ENCODE assay signal across 9 mouse cellular contexts in genomic region chr1:177308213-177308872, GRCm38 (mm10). TPM values are rescaled to one million over a fixed set of nuclear protein-coding genes. Genes with fewer than 3 reads are reported as not detected.
A peak's percentile ranks its signal among the peaks of the same experiment; 100 is the strongest.
DNase-seq lines count a peak whose midpoint lies in the region; TF ChIP-seq lines count a peak whose summit lies in the region.
"Had no signal": no experiment of that assay in that cellular context is flagged by ENCODE, and none has a peak within 500 bp of the region (broad histone marks: within the 10 kb centered on the region; RNA-seq: fewer than 3 reads in every experiment).

No protein-coding gene starts in this region.

- H3K9ac ChIP-seq in MEL (ENCODE audit: control insufficient read depth, low read depth, low read length, poor library complexity, severe bottlenecking) = no peak overlapping the region
- H3K9ac ChIP-seq: hindbrain, embryonic 13.5 days had no signal

- H3K79me2 ChIP-seq in MEL (ENCODE audit: control insufficient read depth, insufficient read depth, low read length, poor library complexity) = no peaks in the 10 kb centered on the region

- DNase-seq in kidney, postnatal 14 days = peak; percentile 5
- DNase-seq in kidney, adult 18-20 months = no peak
- peak; percentile 45 for DNase-seq in 3T3-L1 (ENCODE audit: low read depth, low spot score)
- peak; percentile 66 for DNase-seq in MEL (ENCODE audit: low read depth, low spot score)
- peak; percentile 43 for DNase-seq in forelimb bud, embryonic 11.5 days (ENCODE audit: low read depth, low spot score)
- DNase-seq in cerebellum, postnatal 4 days (ENCODE audit: low spot score in 2 of 2) = no peak
- no peak for DNase-seq in thymus, postnatal 36 days

- no peak for TF ChIP-seq CTCF in MEL (IDR thresholded peaks at IDR 0.05 in 2 of 3, conservative IDR thresholded peaks at IDR 0.05 in 1 of 3; ENCODE audit: control insufficient read depth in 1 of 3, insufficient read depth in 1 of 3, low read depth in 2 of 3, low read length in 3 of 3, poor library complexity in 1 of 3, severe bottlenecking in 1 of 3)

- no peaks in the 10 kb centered on the region for H3K36me3 ChIP-seq in MEL (ENCODE audit: control insufficient read depth in 1 of 2, insufficient read depth in 2 of 2, low read length in 2 of 2)
- H3K36me3 ChIP-seq: hindbrain, embryonic 13.5 days had no signal

- no peak overlapping the region for H3K27ac ChIP-seq in MEL (ENCODE audit: control insufficient read depth, low read depth, low read length)
- H3K27ac ChIP-seq: hindbrain, embryonic 13.5 days had no signal

- no peak for TF ChIP-seq POLR2A in MEL (IDR thresholded peaks at IDR 0.05; ENCODE audit: control insufficient read depth in 1 of 2, insufficient read depth in 1 of 2, low read depth in 1 of 2, low read length in 2 of 2, poor library complexity in 1 of 2)

- H3K4me3 ChIP-seq in MEL (ENCODE audit: control insufficient read depth in 1 of 2, insufficient read depth in 1 of 2, low read depth in 2 of 2, low read length in 2 of 2) = no peak overlapping the region
- H3K4me3 ChIP-seq: hindbrain, embryonic 13.5 days; megakaryocyte, embryonic 14.5 days had no signal

- no peaks in the 10 kb centered on the region for H3K9me3 ChIP-seq in MEL (replicated peaks; ENCODE audit: insufficient read depth, low read length)
- H3K9me3 ChIP-seq: hindbrain, embryonic 13.5 days; megakaryocyte, embryonic 14.5 days had no signal

- no peak; the same call in 1 of the 2 replicates for TF ChIP-seq RAD21 in MEL (IDR thresholded peaks at IDR 0.05; ENCODE audit: low read depth, low read length)

- H3K27me3 ChIP-seq in MEL (ENCODE audit: control insufficient read depth in 1 of 2, insufficient read depth in 2 of 2, low read length in 2 of 2) = peaks cover 0 to 1% of the 10 kb centered on the region in 2 experiments; a peak in 1 of 4 replicates
- H3K27me3 ChIP-seq: hindbrain, embryonic 13.5 days had no signal

- no peak for TF ChIP-seq EP300 in MEL (IDR thresholded peaks at IDR 0.05; ENCODE audit: low read depth in 1 of 2, low read length in 2 of 2)

- no peaks in the 10 kb centered on the region for H3K4me1 ChIP-seq in MEL (ENCODE audit: control insufficient read depth in 1 of 2, insufficient read depth in 2 of 2, low read length in 2 of 2)
- H3K4me1 ChIP-seq: megakaryocyte, embryonic 14.5 days had no signal

TF ChIP-seq in MEL, 35 proteins besides CTCF, POLR2A, EP300 and RAD21:
- TF ChIP-seq MXI1 (IDR thresholded peaks at IDR 0.05; ENCODE audit: low read depth, low read length) = peak; percentile 68; the same call in 1 of the 2 replicates
- TF ChIP-seq SIN3A (IDR thresholded peaks at IDR 0.05; ENCODE audit: low read length) = peak; percentile 69
- no peak for TF ChIP-seq POLR2AphosphoS2 (IDR thresholded peaks at IDR 0.05; ENCODE audit: low read length)
- peak; percentile 54; the same call in 1 of the 2 replicates for TF ChIP-seq ZNF384 (IDR thresholded peaks at IDR 0.05; ENCODE audit: low read depth, low read length)
TF ChIP-seq in MEL: peak in this region for 3.

RNA-seq across cellular contexts. Expression of gene Akt3, which starts 50.3 kb away (rescaled TPM):
- 3.2 and 3.5 TPM in 2 replicates for total RNA-seq in MEL (2012; rRNA removed)
- 1 to 10 TPM in 1 of 2 experiments, not detected in 1; 6.2 TPM for polyA plus RNA-seq in MEL (2012; ENCODE audit: insufficient read depth in 1 of 2, insufficient read length in 2 of 2, low read depth in 1 of 2, low replicate concordance in 2 of 2, missing spikeins in 1 of 2)

Comparison
In these comparisons a context has a peak if more than half of its experiments do, and no peak if none do; other contexts are left out.
1. DNase-seq: peak in kidney, postnatal 14 days (single experiment), 3T3-L1 (single experiment), MEL (single experiment) and forelimb bud, embryonic 11.5 days (single experiment); none in kidney, adult 18-20 months (single experiment), cerebellum, postnatal 4 days (0 of 2) and thymus, postnatal 36 days (0 of 2).